Mouse (Mus musculus): ENCODE measurements around the gene Bmp2k. TPM values are rescaled to one million over a fixed set of nuclear protein-coding genes. Genes with fewer than 3 reads are reported as not detected.

The Bmp2k gene
- 7.5 and 8.5 TPM in 2 replicates for polyA plus RNA-seq (2016; fragmentation: Nextera tagmentation; extraction: Ambion mirVana)

DNA sequence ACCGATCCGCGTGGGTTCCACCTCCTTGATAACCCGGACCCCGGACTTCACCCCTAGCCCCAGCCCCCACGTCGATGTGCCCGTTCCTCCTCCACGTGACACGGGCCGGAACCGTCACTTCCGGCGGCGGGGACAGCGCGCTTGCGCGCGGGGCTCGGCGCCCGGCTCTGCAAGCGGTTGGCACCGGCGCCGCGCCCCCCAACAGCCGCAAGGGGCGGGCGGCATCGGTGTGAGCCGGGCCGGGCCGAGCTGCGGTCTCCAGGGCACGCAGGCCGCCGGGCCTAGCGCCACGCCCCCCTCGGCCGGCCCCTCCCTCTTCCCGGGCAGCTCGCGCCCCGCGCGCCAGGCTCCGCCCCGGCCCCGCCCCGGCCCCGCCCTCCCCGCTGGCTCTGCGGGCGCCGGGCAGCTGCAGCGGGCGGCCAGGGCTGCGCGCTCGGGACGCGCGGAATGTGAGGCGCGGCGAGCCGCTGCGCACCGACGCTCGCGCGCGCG is at the start of gene Bmp2k:
Gene Bmp2k (plus strand): TSS at position 380 of the 492 bp plus-strand sequence.
- under 1% methylated on average over 52 of the region's 78 CpGs for WGBS
- H3K27ac ChIP-seq = peak within 1 kb of the TSS; percentile 96
- peaks cover 35% of the 10 kb centered on the region for H3K4me1 ChIP-seq

GRCm38 (mm10) chr5:96948856-96949527 is 48.5 kb upstream of the Bmp2k start:
- no peaks in the 10 kb centered on the region for H3K36me3 ChIP-seq
- H3K9me3 ChIP-seq (replicated peaks) = no peaks in the 10 kb centered on the region
- H3K4me3 ChIP-seq = no peak overlapping the region
- WGBS = 85% methylated on average over 13 of the region's 13 CpGs
- DNase-seq (ENCODE audit: low spot score) = no peak
- H3K4me1 ChIP-seq = peaks cover 5% of the 10 kb centered on the region
- no peaks in the 10 kb centered on the region for H3K27me3 ChIP-seq (ENCODE audit: low read depth, poor library complexity, severe bottlenecking)
- no peak overlapping the region for H3K27ac ChIP-seq

More for the DNA sequence above, at the start of gene Bmp2k:
- no peaks in the 10 kb centered on the region for H3K36me3 ChIP-seq
- H3K9me3 ChIP-seq (replicated peaks) = no peaks in the 10 kb centered on the region
- DNase-seq (ENCODE audit: low spot score) = peak; percentile 94
- H3K4me3 ChIP-seq = peak within 1 kb of the TSS; percentile 95
- H3K27me3 ChIP-seq (ENCODE audit: low read depth, poor library complexity, severe bottlenecking) = no peaks in the 10 kb centered on the region

DNA sequence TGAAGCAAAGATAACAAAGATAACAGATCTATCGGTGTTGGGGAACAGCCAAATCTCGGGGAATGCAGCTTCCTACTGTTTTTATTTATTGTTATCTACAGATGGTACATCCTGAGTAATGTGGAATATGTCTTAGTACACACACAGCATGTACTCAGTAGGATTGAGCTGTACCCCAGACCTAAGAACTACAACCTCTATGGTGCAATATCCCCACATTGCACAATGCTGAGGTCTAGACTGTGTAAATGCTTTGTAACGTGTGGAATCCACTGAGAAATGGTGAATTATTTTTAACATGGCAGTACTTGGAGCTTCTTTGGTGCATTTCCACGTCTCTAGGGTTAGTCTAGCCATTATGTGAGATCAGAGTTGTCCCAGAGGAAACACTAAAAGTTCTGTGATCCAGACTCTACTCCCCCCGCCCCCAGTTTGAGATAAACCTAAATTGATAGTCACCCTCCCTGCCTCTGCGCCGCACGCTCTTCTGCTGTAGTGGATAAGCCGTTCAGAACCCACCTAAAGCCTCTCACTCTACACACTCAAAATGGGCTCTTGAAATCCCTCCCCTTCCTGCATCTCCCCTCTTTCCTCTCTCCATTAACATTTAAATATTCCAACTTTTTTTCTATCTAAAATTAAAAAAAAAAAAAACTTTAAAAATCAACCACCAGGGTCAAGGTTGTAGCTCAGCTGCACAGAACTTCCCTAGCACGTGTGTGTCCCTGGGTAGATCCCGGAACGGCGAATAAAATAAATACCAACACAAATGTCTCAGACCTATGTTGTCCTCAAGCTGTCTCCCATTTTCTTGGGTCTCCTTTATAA is 47.4 kb upstream of the Bmp2k start:
- no peak for DNase-seq (ENCODE audit: low spot score)
- WGBS = 91% methylated on average over 13 of the region's 13 CpGs
- peaks cover 8% of the 10 kb centered on the region for H3K4me1 ChIP-seq
- H3K27ac ChIP-seq = no peak overlapping the region
- H3K27me3 ChIP-seq (ENCODE audit: low read depth, poor library complexity, severe bottlenecking) = no peaks in the 10 kb centered on the region
- H3K4me3 ChIP-seq = no peak overlapping the region
- no peaks in the 10 kb centered on the region for H3K9me3 ChIP-seq (replicated peaks)
- no peaks in the 10 kb centered on the region for H3K36me3 ChIP-seq

DNA sequence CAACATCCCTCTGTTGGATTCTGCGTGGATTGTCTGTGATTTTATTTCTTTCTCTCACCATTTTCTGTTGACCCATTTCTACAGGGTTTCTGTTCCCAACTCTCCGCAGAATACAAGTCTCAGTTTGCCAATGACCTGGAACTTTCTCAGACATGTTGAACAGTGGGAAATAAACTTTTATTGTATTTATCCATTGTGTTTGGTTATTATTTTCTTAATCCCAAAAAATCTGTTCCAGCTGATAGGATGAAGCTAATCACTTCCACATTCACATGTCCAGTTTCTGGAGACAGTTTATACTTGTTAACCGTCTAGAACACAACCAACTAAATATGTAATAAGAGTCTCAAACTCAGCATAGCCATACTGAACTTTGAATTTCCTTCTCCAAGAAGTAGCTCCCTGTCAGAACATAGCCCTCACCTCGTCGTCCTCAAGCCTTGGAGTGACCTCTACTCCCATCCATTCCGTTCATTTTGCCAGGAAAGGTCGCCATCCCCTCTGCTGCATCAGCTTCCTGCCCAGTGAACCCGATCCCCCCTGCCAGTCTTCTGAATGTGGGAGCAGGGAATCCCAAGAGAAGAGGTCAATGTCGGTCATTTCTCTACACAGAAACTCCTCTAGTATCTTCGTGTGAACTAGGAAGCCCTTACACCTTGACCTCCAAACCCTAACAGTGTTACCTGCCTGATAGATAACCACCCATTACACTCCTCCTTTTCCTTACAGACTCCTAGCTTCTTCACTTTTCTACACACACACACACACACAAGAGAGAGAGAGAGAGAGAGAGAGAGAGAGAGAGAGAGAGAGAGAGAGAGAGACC is 46.6 kb upstream of the Bmp2k start:
- Histone ChIP-seq H3K27me3 (ENCODE audit: low read depth, poor library complexity, severe bottlenecking) (no peaks in the 10 kb centered on the region), H3K27ac (no peak overlapping the region), H3K4me1 (peaks cover 8% of the 10 kb centered on the region), H3K9me3 (replicated peaks) (no peaks in the 10 kb centered on the region), H3K36me3 (no peaks in the 10 kb centered on the region), H3K4me3 (no peak overlapping the region)
- 79% methylated on average over 10 of the region's 10 CpGs for WGBS
- no peak for DNase-seq (ENCODE audit: low spot score)

GRCm38 (mm10) chr5:96951493-96952105 is 45.9 kb upstream of the Bmp2k start:
- H3K27me3 ChIP-seq (ENCODE audit: low read depth, poor library complexity, severe bottlenecking) = no peaks in the 10 kb centered on the region
- H3K27ac ChIP-seq = no peak overlapping the region
- no peaks in the 10 kb centered on the region for H3K36me3 ChIP-seq
- no peaks in the 10 kb centered on the region for H3K9me3 ChIP-seq (replicated peaks)
- WGBS = 84% methylated on average over 8 of the region's 8 CpGs
- no peak overlapping the region for H3K4me3 ChIP-seq
- no peak for DNase-seq (ENCODE audit: low spot score)
- H3K4me1 ChIP-seq = peaks cover 8% of the 10 kb centered on the region

DNA sequence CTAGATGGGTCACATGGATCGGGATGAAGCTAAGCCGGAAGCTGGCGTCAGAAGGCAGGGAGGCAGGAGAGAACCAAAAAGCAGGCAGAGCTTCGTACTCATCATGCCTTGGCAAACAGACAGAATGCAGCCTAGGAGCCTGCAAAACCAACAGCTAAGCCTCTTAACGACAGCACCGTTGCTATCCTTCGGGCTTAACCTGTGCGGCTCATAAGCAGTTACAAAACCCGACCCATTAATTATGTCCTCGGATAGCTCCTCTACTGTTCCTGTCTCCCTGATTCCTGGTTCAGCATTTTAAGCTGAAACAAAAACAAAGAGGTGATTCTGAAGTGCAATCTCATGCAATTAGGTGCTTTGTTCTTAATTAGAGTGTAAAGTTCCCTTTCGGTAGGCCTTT is 43.4 kb upstream of the Bmp2k start:
- no peak for DNase-seq (ENCODE audit: low spot score)
- 53% methylated on average over 11 of the region's 11 CpGs for WGBS
- no peak overlapping the region for H3K27ac ChIP-seq

GRCm38 (mm10) chr5:96954466-96955027 is 42.9 kb upstream of the Bmp2k start:
- Histone ChIP-seq H3K4me1 (peaks cover 8% of the 10 kb centered on the region), H3K4me3 (no peak overlapping the region), H3K9me3 (replicated peaks) (no peaks in the 10 kb centered on the region), H3K27me3 (ENCODE audit: low read depth, poor library complexity, severe bottlenecking) (no peaks in the 10 kb centered on the region), H3K36me3 (no peaks in the 10 kb centered on the region), H3K27ac (no peak overlapping the region)
- WGBS = 84% methylated on average over 10 of the region's 10 CpGs
- no peak for DNase-seq (ENCODE audit: low spot score)

More for the DNA sequence above, 43.4 kb upstream of the Bmp2k start:
- Histone ChIP-seq H3K4me1 (peaks cover 8% of the 10 kb centered on the region), H3K36me3 (no peaks in the 10 kb centered on the region), H3K27me3 (ENCODE audit: low read depth, poor library complexity, severe bottlenecking) (no peaks in the 10 kb centered on the region), H3K4me3 (no peak overlapping the region), H3K9me3 (replicated peaks) (no peaks in the 10 kb centered on the region)

GRCm38 (mm10) chr5:96956926-96957325 is 40.6 kb upstream of the Bmp2k start:
- no peak for DNase-seq (ENCODE audit: low spot score)
- Histone ChIP-seq H3K27me3 (ENCODE audit: low read depth, poor library complexity, severe bottlenecking) (no peaks in the 10 kb centered on the region), H3K9me3 (replicated peaks) (no peaks in the 10 kb centered on the region), H3K4me1 (peaks cover 10% of the 10 kb centered on the region), H3K27ac (no peak overlapping the region), H3K4me3 (no peak overlapping the region), H3K36me3 (no peaks in the 10 kb centered on the region)
- WGBS = 79% methylated on average over 3 of the region's 3 CpGs

DNA sequence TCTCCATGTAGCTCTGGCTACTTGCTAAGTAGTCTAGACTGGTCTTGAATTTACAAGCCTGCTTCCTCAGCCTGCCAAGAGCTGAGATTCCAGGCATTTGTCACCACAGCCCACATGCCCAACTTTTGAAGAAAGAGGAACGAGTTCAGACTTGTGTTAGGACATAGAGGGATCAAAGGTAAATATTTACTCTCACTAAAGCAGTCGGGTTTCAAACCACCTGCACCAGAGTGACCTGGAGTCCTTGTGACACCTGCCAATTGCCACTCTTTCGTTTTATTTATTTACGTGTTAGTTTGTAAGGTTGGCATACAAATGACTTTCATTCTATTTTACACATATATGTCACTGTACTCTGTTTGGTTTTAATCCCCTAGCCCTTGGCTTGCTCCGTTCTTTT is 36.4 kb upstream of the Bmp2k start:
- no peak overlapping the region for H3K4me3 ChIP-seq
- DNase-seq (ENCODE audit: low spot score) = no peak
- 71% methylated on average over 5 of the region's 5 CpGs for WGBS
- H3K36me3 ChIP-seq = no peaks in the 10 kb centered on the region
- H3K4me1 ChIP-seq = peaks cover 32% of the 10 kb centered on the region
- H3K27ac ChIP-seq = no peak overlapping the region
- H3K27me3 ChIP-seq (ENCODE audit: low read depth, poor library complexity, severe bottlenecking) = no peaks in the 10 kb centered on the region
- H3K9me3 ChIP-seq (replicated peaks) = no peaks in the 10 kb centered on the region

DNA sequence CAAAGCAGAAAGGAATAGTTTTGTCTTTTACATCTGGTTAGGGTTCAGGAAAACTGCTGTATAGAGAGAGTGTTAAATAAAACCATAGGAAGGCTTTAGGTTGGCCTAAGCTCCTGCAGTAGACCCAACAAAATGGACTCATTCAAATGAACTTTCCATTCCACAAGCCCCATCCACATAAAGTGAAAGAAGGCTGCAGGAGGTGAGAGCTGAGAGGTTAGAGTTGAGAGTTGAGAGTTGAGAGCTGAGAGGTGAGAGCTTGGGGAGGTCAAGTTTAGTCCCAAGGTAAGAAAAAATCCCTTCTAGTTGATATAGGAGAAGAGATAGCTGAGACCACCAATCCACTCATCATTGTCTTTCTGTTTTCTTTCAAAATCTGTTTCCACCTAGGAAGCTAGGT is 35.6 kb upstream of the Bmp2k start:
- Histone ChIP-seq H3K4me3 (no peak overlapping the region), H3K9me3 (replicated peaks) (no peaks in the 10 kb centered on the region), H3K36me3 (no peaks in the 10 kb centered on the region), H3K4me1 (peaks cover 32% of the 10 kb centered on the region), H3K27me3 (ENCODE audit: low read depth, poor library complexity, severe bottlenecking) (no peaks in the 10 kb centered on the region), H3K27ac (0 out of 2 replicates have a peak overlapping the region, but pooled peaks have one; percentile 17)
- no peak for DNase-seq (ENCODE audit: low spot score)

DNA sequence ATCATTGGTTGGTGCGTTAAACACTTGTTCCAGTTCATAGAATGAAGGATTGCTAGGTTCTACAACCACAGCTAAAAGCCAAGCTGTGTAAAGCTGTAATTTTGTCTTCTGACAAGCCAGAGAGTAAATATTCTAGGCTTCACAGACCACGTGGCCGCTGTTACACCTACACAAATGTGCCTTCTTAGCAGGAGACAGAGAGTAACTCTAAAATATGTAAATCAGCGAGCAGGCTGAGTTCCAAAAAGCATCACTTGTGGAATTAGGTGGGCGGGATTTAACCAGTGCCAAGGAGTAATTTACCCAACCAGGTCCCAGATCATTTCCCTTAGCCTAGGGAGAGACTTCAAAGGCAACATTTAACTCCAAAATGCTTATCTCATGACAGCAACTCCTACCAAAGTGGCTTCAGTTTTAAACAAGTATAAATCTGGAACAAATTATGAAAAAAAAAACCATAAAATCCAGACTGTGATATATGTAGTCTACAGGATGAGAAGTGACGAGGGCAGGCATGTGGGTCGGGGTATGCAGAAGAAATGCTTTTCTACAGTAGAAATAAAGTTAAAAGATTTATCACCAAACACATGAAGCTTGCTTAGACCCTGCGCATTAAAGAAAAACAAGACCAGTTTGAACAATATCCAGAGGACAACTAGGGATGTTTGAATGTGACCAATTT is 35.1 kb upstream of the Bmp2k start:
- Histone ChIP-seq H3K4me3 (no peak overlapping the region), H3K4me1 (peaks cover 32% of the 10 kb centered on the region), H3K9me3 (replicated peaks) (no peaks in the 10 kb centered on the region), H3K27me3 (ENCODE audit: low read depth, poor library complexity, severe bottlenecking) (no peaks in the 10 kb centered on the region), H3K36me3 (no peaks in the 10 kb centered on the region), H3K27ac (no peak overlapping the region)
- WGBS = 44% methylated on average over 8 of the region's 8 CpGs
- no peak for DNase-seq (ENCODE audit: low spot score)

- DNase-seq (ENCODE audit: low spot score) = no peak
- peaks cover 35% of the 10 kb centered on the region for H3K4me1 ChIP-seq
- H3K27ac ChIP-seq = no peak overlapping the region
- no peak overlapping the region for H3K4me3 ChIP-seq
- WGBS = 75% methylated on average over 6 of the region's 6 CpGs
- no peaks in the 10 kb centered on the region for H3K36me3 ChIP-seq
- H3K9me3 ChIP-seq (replicated peaks) = no peaks in the 10 kb centered on the region
- no peaks in the 10 kb centered on the region for H3K27me3 ChIP-seq (ENCODE audit: low read depth, poor library complexity, severe bottlenecking)
Observed at GRCm38 (mm10) chr5:96962934-96963301, 34.6 kb upstream of the Bmp2k start.

Data from limb, embryonic 10.5 days (tissue).